Mouse (Mus musculus): ENCODE measurements around the gene Tox3.

Gene Tox3

GRCm38 (mm10) chr8:90232501-90232900 is 115.6 kb downstream of the Tox3 start:
- no peak for DNase-seq

GRCm38 (mm10) chr8:90224172-90224571 is 124.0 kb downstream of the Tox3 start:
- no peak for DNase-seq

- DNase-seq, result no peak
Observed at GRCm38 (mm10) chr8:90209105-90210037, 138.8 kb downstream of the Tox3 start.
